Mouse (Mus musculus) cortical plate, adult 2 months (tissue): Measurements from ENCODE around the gene Zfp365.

Experiments
- CTCF ChIP-seq: fragments of 200-500 bp; IDR thresholded peaks from 2 replicates; pipeline ENCODE4 v1.5.1; 2011; ENCODE audit warnings: mild to moderate bottlenecking, control low read depth, low read length; ENCODE audit not compliant: insufficient read depth; ENCODE audit errors: extremely low read depth
- POLR2A ChIP-seq: fragments of 200-500 bp; IDR thresholded peaks from 2 replicates; pipeline ENCODE4 v1.6.1; 2011; ENCODE audit warnings: mild to moderate bottlenecking, low read length, control low read depth; ENCODE audit not compliant: insufficient read depth; ENCODE audit errors: extremely low read depth

DNA sequence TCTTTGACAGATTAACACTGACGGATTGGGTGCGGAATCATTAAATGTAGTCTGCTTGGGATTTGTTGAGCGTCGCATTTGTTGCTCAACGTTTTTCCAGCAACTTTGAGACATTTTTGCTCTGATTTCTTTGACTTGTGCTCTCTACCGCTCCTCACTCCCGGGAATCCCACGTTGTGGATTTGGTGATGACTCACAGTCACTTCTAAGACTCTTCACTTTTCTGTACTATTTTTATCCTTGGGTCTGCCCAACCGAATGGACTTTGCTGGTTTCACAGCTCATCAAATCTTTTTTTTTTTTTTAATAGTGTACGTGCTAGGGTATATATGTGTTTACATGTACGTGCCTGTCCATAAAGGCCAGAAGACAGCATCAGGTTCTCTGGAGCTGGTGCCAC lies 20.3 kb upstream of the Zfp365 start:
- TF ChIP-seq CTCF (no peak), POLR2A (no peak)
